Mouse (Mus musculus): ENCODE measurements around the gene Tdrkh. TPM values are rescaled to one million over a fixed set of nuclear protein-coding genes. Genes with fewer than 3 reads are reported as not detected.

Gene Tdrkh
- total RNA-seq (2023), result 4.4 TPM

GRCm38 (mm10) chr3:94413031-94413679 lies at the start of gene Tdrkh:
Tdrkh (plus strand) TSS chr3:94413273.

GRCm38 (mm10) chr3:94372641-94373040 lies 40.4 kb upstream of the Tdrkh start, which contains the start of gene Rorc:
Rorc (plus strand) TSS chr3:94372794.

GRCm38 (mm10) chr3:94398217-94398616 lies 14.9 kb upstream of the Tdrkh start, which contains the start of gene Lingo4:
Lingo4 (plus strand) TSS chr3:94398517.

GRCm38 (mm10) chr3:94442951-94443596 lies 30.0 kb downstream of the Tdrkh start, which contains the start of gene Mrpl9:
Mrpl9 (plus strand) TSS chr3:94443318.

GRCm38 (mm10) chr3:94443597-94443964 lies 30.5 kb downstream of the Tdrkh start, which contains the start of gene Oaz3:
Oaz3 (minus strand) TSS chr3:94443915.

GRCm38 (mm10) chr3:94477981-94478422 lies 64.9 kb downstream of the Tdrkh start, which contains the start of gene Celf3:
Celf3 (plus strand) TSS chr3:94478295.

GRCm38 (mm10) chr3:94480291-94480884 lies 67.3 kb downstream of the Tdrkh start, which contains the start of gene Riiad1:
Riiad1 (minus strand) TSS chr3:94480341.

Other genes starting within 250 kb of the Tdrkh start
- not detected for gene Gm10696, start 235.1 kb upstream of the Tdrkh start, total RNA-seq (2023)
- not detected for gene Gm5286, start 216.6 kb upstream of the Tdrkh start, total RNA-seq (2023)
- not detected for gene Gm4778, start 149.2 kb upstream of the Tdrkh start, total RNA-seq (2023)
- 3.4 TPM for gene Them4, start 103.2 kb upstream of the Tdrkh start, total RNA-seq (2023)
- not detected for gene Them5, start 71.2 kb upstream of the Tdrkh start, total RNA-seq (2023)
- gene C2cd4d, start 50.8 kb upstream of the Tdrkh start, total RNA-seq (2023), result not detected
- 0.50 TPM for gene Rorc, start 40.5 kb upstream of the Tdrkh start, total RNA-seq (2023)
- gene Lingo4, start 14.8 kb upstream of the Tdrkh start, total RNA-seq (2023), result not detected
- gene Mrpl9, start 30.0 kb downstream of the Tdrkh start, total RNA-seq (2023), result 65.7 TPM
- not detected for gene Oaz3, start 30.6 kb downstream of the Tdrkh start, total RNA-seq (2023)
- not detected for gene Celf3, start 65.0 kb downstream of the Tdrkh start, total RNA-seq (2023)
- 1.7 TPM for gene Riiad1, start 67.1 kb downstream of the Tdrkh start, total RNA-seq (2023)
- 32.2 TPM for gene Snx27, start 169.4 kb downstream of the Tdrkh start, total RNA-seq (2023)
- gene Gm10972, start 229.8 kb downstream of the Tdrkh start, total RNA-seq (2023), result not detected
- gene Tuft1, start 245.6 kb downstream of the Tdrkh start, total RNA-seq (2023), result 2.8 TPM